Mouse (Mus musculus) cerebellum, adult 2 months (tissue): ENCODE measurements around the gene Spast.

Source experiments
- CTCF ChIP-seq: fragments of 200-500 bp; IDR thresholded peaks from 2 replicates; pipeline ENCODE4 v1.5.1; 2011; ENCODE audit warnings: low read depth, mild to moderate bottlenecking, control low read depth, low read length, moderate library complexity, borderline replicate concordance; ENCODE audit not compliant: insufficient read depth
- POLR2A ChIP-seq: fragments of 200-500 bp; IDR thresholded peaks from 2 replicates; pipeline ENCODE4 v1.6.1; 2011; ENCODE audit warnings: low read length, control low read depth, borderline replicate concordance; ENCODE audit not compliant: insufficient read depth

DNA sequence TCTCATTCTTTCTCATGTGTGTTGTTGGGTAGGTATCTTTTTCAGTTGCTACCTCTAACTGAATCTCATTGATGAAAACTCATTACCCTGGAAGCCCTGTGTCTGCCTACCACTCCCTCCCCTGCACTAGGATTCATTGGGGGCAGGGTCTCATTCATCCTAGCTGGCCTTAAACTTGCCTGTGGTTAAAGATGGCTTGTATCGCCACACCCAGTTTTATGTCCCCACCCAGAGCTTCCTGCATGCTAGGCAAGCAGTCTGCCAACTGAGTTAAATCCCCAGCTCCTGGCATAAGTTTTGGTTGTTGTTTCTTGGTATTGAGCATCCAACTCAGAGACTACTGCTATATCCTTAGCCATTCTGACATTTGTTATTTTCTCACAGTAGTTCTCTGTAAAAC is 24.8 kb downstream of the Spast start:
- TF ChIP-seq POLR2A (no peak), CTCF (no peak)
